26 mouse cellular contexts compared by ENCODE assay signal in genomic region chr10:28186018-28186800, GRCm38 (mm10).
A peak's percentile ranks its signal among the peaks of the same experiment; 100 is the strongest.
DNase-seq lines count a peak whose midpoint lies in the region; ATAC-seq and TF ChIP-seq lines count a peak whose summit lies in the region.
"Had no signal": no experiment of that assay in that cellular context is flagged by ENCODE, and none has a peak within 500 bp of the region (broad histone marks: within the 10 kb centered on the region; RNA-seq: fewer than 3 reads in every experiment).

No protein-coding gene starts in this region.

- no peaks in the 10 kb centered on the region for H3K9me3 ChIP-seq in embryonic facial prominence, embryonic 14.5 days (ENCODE audit: control insufficient read depth, low read length)
- no peaks in the 10 kb centered on the region for H3K9me3 ChIP-seq in embryonic facial prominence, embryonic 10.5 days
- H3K9me3 ChIP-seq in midbrain, embryonic 11.5 days (ENCODE audit: control insufficient read depth, low read length): no peaks in the 10 kb centered on the region
- H3K9me3 ChIP-seq in midbrain, embryonic 16.5 days (replicated peaks; ENCODE audit: control insufficient read depth, low read length, poor library complexity, severe bottlenecking): no peaks in the 10 kb centered on the region
- H3K9me3 ChIP-seq: forebrain, embryonic 13.5 days; G1E; liver, embryonic 15.5 days; midbrain, embryonic 13.5 days had no signal

- no peak overlapping the region for H3K27ac ChIP-seq in embryonic facial prominence, embryonic 14.5 days (replicated peaks; ENCODE audit: low read depth, low read length)
- H3K27ac ChIP-seq in embryonic facial prominence, embryonic 10.5 days (replicated peaks): no peak overlapping the region
- no peak overlapping the region for H3K27ac ChIP-seq in midbrain, embryonic 11.5 days (ENCODE audit: low read depth, low read length)
- no peak overlapping the region for H3K27ac ChIP-seq in midbrain, embryonic 16.5 days (ENCODE audit: low read length)
- H3K27ac ChIP-seq: forebrain, embryonic 13.5 days; hindbrain, embryonic 14.5 days; liver, embryonic 15.5 days; midbrain, embryonic 13.5 days had no signal

- no peak for TF ChIP-seq POLR2A in myocyte (IDR thresholded peaks at IDR 0.05; ENCODE audit: insufficient read length, low read depth)

- no peak overlapping the region for H3K4me3 ChIP-seq in embryonic facial prominence, embryonic 14.5 days (ENCODE audit: low read depth, low read length)
- no peak overlapping the region for H3K4me3 ChIP-seq in embryonic facial prominence, embryonic 10.5 days
- no peak overlapping the region for H3K4me3 ChIP-seq in midbrain, embryonic 11.5 days (ENCODE audit: low read depth, low read length)
- H3K4me3 ChIP-seq in midbrain, embryonic 16.5 days (ENCODE audit: low read depth, low read length): no peak overlapping the region
- no peak overlapping the region for H3K4me3 ChIP-seq in myocyte
- H3K4me3 ChIP-seq: forebrain, embryonic 13.5 days; liver, embryonic 15.5 days; midbrain, embryonic 13.5 days had no signal

- H3ac ChIP-seq in myocyte (ENCODE audit: control insufficient read depth, insufficient read length): no peak overlapping the region

- no peak overlapping the region for H3K4me2 ChIP-seq in embryonic facial prominence, embryonic 14.5 days (ENCODE audit: low read depth, low read length)
- no peak overlapping the region for H3K4me2 ChIP-seq in midbrain, embryonic 11.5 days
- no peak overlapping the region for H3K4me2 ChIP-seq in midbrain, embryonic 16.5 days (ENCODE audit: low read length)
- H3K4me2 ChIP-seq in myocyte (ENCODE audit: low read depth): peak overlapping the region; percentile 57
- H3K4me2 ChIP-seq: forebrain, embryonic 13.5 days; heart, embryonic 11.5 days; hindbrain, embryonic 14.5 days; liver, embryonic 15.5 days; lung, embryonic 14.5 days; midbrain, embryonic 13.5 days had no signal

- peak; percentile 34; the same call in 1 of the 2 replicates for ATAC-seq in embryonic facial prominence, embryonic 14.5 days (ENCODE audit: low read depth)
- ATAC-seq in midbrain, embryonic 11.5 days (ENCODE audit: low FRiP score): no peak
- no peak for ATAC-seq in midbrain, embryonic 16.5 days
- ATAC-seq: forebrain, embryonic 13.5 days; intestine, postnatal 0 days; midbrain, embryonic 13.5 days had no signal

- no peaks in the 10 kb centered on the region for H3K36me3 ChIP-seq in embryonic facial prominence, embryonic 14.5 days (ENCODE audit: control insufficient read depth, insufficient read depth, low read length)
- H3K36me3 ChIP-seq in embryonic facial prominence, embryonic 10.5 days (replicated peaks): no peaks in the 10 kb centered on the region
- no peaks in the 10 kb centered on the region for H3K36me3 ChIP-seq in midbrain, embryonic 11.5 days (ENCODE audit: control insufficient read depth, insufficient read depth, low read length)
- no peaks in the 10 kb centered on the region for H3K36me3 ChIP-seq in midbrain, embryonic 16.5 days (ENCODE audit: control insufficient read depth, insufficient read depth, low read length)
- no peaks in the 10 kb centered on the region for H3K36me3 ChIP-seq in myocyte (ENCODE audit: control insufficient read depth, insufficient read depth)
- H3K36me3 ChIP-seq: G1E; liver, embryonic 15.5 days; midbrain, embryonic 13.5 days had no signal

- peaks cover 16% of the 10 kb centered on the region for H3K4me1 ChIP-seq in embryonic facial prominence, embryonic 14.5 days (ENCODE audit: control insufficient read depth, insufficient read depth, low read length)
- peaks cover 25% of the 10 kb centered on the region for H3K4me1 ChIP-seq in embryonic facial prominence, embryonic 10.5 days
- H3K4me1 ChIP-seq in midbrain, embryonic 11.5 days (ENCODE audit: control insufficient read depth, insufficient read depth, low read length): no peaks in the 10 kb centered on the region
- peaks cover 3% of the 10 kb centered on the region; the same call in 1 of the 2 replicates for H3K4me1 ChIP-seq in midbrain, embryonic 16.5 days (ENCODE audit: control insufficient read depth, insufficient read depth, low read length)
- H3K4me1 ChIP-seq: forebrain, embryonic 13.5 days; liver, embryonic 15.5 days; midbrain, embryonic 13.5 days had no signal

- H3K27me3 ChIP-seq in embryonic facial prominence, embryonic 14.5 days (replicated peaks; ENCODE audit: control insufficient read depth, insufficient read depth, low read length): no peaks in the 10 kb centered on the region
- no peaks in the 10 kb centered on the region for H3K27me3 ChIP-seq in embryonic facial prominence, embryonic 10.5 days (replicated peaks; ENCODE audit: low read depth, poor library complexity, severe bottlenecking)
- H3K27me3 ChIP-seq in midbrain, embryonic 11.5 days (ENCODE audit: control insufficient read depth, insufficient read depth, low read length): no peaks in the 10 kb centered on the region
- H3K27me3 ChIP-seq in midbrain, embryonic 16.5 days (ENCODE audit: control insufficient read depth, insufficient read depth, low read depth, low read length): no peaks in the 10 kb centered on the region
- H3K27me3 ChIP-seq in myocyte (ENCODE audit: control insufficient read depth, insufficient read depth, insufficient read length): no peaks in the 10 kb centered on the region
- H3K27me3 ChIP-seq: forebrain, embryonic 13.5 days; liver, embryonic 15.5 days; midbrain, embryonic 13.5 days had no signal

- WGBS in embryonic facial prominence, embryonic 14.5 days: 33% methylated on average over 4 of the region's 4 CpGs
- 47% methylated on average over 4 of the region's 4 CpGs for WGBS in embryonic facial prominence, embryonic 10.5 days
- 74% methylated on average over 4 of the region's 4 CpGs for WGBS in midbrain, embryonic 11.5 days
- WGBS in midbrain, embryonic 16.5 days: 66% methylated on average over 4 of the region's 4 CpGs

- no peak overlapping the region for H3K9ac ChIP-seq in embryonic facial prominence, embryonic 14.5 days (ENCODE audit: low read depth, low read length)
- no peak overlapping the region for H3K9ac ChIP-seq in midbrain, embryonic 11.5 days (ENCODE audit: low read length)
- H3K9ac ChIP-seq in midbrain, embryonic 16.5 days (ENCODE audit: low read depth, low read length): no peak overlapping the region
- H3K9ac ChIP-seq: forebrain, embryonic 13.5 days; hindbrain, embryonic 14.5 days; liver, embryonic 15.5 days; lung, embryonic 14.5 days; midbrain, embryonic 13.5 days had no signal

- DNase-seq in embryonic facial prominence, embryonic 14.5 days (ENCODE audit: low spot score): peak; percentile 53
- DNase-seq in embryonic facial prominence, embryonic 10.5 days (ENCODE audit: low spot score): no peak
- DNase-seq in kidney, adult 9 months: peak; percentile 64
- DNase-seq in kidney, postnatal 10 days: no peak
- peak; percentile 79 for DNase-seq in midbrain, embryonic 11.5 days (ENCODE audit: low spot score, missing footprints)
- DNase-seq in spleen, adult 18-20 months: no peak
- DNase-seq: adrenal gland, postnatal 36 days; cerebellum, adult 18-20 months; cerebellum, postnatal 10 days; gastrocnemius, postnatal 10 days; heart, adult 18-20 months; heart, postnatal 36 days; layer of hippocampus, adult 9-11 months; lung, postnatal 36 days; right cerebral cortex, postnatal 14 days; thymus, postnatal 14 days had no signal

- H3K79me2 ChIP-seq in myocyte (ENCODE audit: control insufficient read depth, insufficient read depth): peaks cover 10% of the 10 kb centered on the region

TF ChIP-seq in myocyte, 11 proteins besides CTCF, POLR2A, EP300 and RAD21:
- TF ChIP-seq REST (IDR thresholded peaks at IDR 0.05; ENCODE audit: insufficient read depth, insufficient read length) (no peak), MYOG (IDR thresholded peaks at IDR 0.05; ENCODE audit: control insufficient read depth in 1 of 3, insufficient read depth in 1 of 3, insufficient read length in 2 of 3, low read depth in 2 of 3) (peak; percentile 44 to 94 (median 91)), CEBPB (IDR thresholded peaks at IDR 0.05; ENCODE audit: insufficient read depth, poor library complexity, severe bottlenecking) (no peak), TCF3 (IDR thresholded peaks at IDR 0.05; ENCODE audit: insufficient read length, low read depth) (peak; percentile 79), TCF12 (IDR thresholded peaks at IDR 0.05; ENCODE audit: insufficient read depth, poor library complexity, severe bottlenecking) (peak; percentile 91), MYOD1 (IDR thresholded peaks at IDR 0.05; ENCODE audit: control insufficient read depth in 1 of 3, insufficient read length in 2 of 3, low read depth in 2 of 3) (peak; percentile 90 to 96 (median 96))

Comparison
In these comparisons a context has a peak if more than half of its experiments do, and no peak if none do; other contexts are left out.
1. DNase-seq: peak in embryonic facial prominence, embryonic 14.5 days (single experiment), kidney, adult 9 months (single experiment) and midbrain, embryonic 11.5 days (single experiment); none in embryonic facial prominence, embryonic 10.5 days (single experiment), kidney, postnatal 10 days (single experiment) and spleen, adult 18-20 months (0 of 2).